Mouse (Mus musculus) CH12.LX (cell line): ENCODE results near the gene Aoc3.
A peak's percentile ranks its signal among the peaks of the same experiment; 100 is the strongest.

Experiments
- CTCF ChIP-seq, 2 experiments: IDR thresholded peaks in 1 of 2; conservative IDR thresholded peaks in 1 of 2; 2 replicates each; pipeline ENCODE4 v1.5.1; 2011 to 2012; ENCODE audit warnings: low read depth in 2 of 2, low read length in 2 of 2, improper control_type of control experiment in 1 of 2, inconsistent platforms in 1 of 2, mild to moderate bottlenecking in 1 of 2, moderate library complexity in 1 of 2
- EP300 ChIP-seq: IDR thresholded peaks from 2 replicates; pipeline ENCODE4 v1.6.1; 2011; ENCODE audit warnings: low read length, improper control_type of control experiment
- MYC ChIP-seq: IDR thresholded peaks from 2 replicates; pipeline ENCODE4 v1.6.1; 2011; ENCODE audit warnings: low read depth, mild to moderate bottlenecking, improper control_type of control experiment, low read length
- POLR2A ChIP-seq: IDR thresholded peaks from 2 replicates; pipeline ENCODE4 v1.6.1; 2011; ENCODE audit warnings: low read depth, mild to moderate bottlenecking, improper control_type of control experiment, low read length
- RCOR1 ChIP-seq: conservative IDR thresholded peaks from 2 replicates; pipeline ENCODE4 v1.6.1; 2012; ENCODE audit warnings: low read depth, mild to moderate bottlenecking, inconsistent platforms, low read length, improper control_type of control experiment
- SMC3 ChIP-seq: IDR thresholded peaks from 2 replicates; pipeline ENCODE4 v1.6.1; 2011; ENCODE audit warnings: low read depth, low read length, improper control_type of control experiment
- UBTF ChIP-seq: IDR thresholded peaks from 2 replicates; pipeline ENCODE4 v1.6.1; 2012; ENCODE audit warnings: low read depth, mild to moderate bottlenecking, inconsistent platforms, low read length, improper control_type of control experiment, moderate library complexity
- ZC3H11A ChIP-seq: IDR thresholded peaks from 2 replicates; pipeline ENCODE4 v1.6.1; 2012; ENCODE audit warnings: low read depth, mild to moderate bottlenecking, inconsistent platforms, low read length, improper control_type of control experiment

DNA sequence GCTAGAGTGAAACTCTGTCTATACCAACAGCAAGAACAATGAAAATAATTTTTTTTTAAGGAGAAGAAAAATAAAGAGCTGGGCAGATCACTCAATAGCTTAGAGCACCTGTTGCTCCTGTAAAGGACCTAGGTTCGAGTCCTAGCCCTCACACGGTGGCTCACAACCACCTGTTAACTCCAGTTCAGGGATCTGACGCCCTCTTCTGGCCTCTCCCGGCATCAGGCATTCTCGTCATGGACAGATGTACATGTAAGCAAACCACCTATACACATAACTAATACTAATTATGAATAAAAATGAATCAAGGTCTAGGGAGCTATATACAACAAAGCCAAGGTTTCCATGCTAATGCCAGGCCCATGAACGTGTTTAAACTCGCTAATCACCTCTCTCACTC, 29.5 kb upstream of the Aoc3 start:
- TF ChIP-seq ZC3H11A (no peak), MYC (no peak), RCOR1 (no peak), CTCF (conservative IDR thresholded peaks at IDR 0.05 in 1 of 2, IDR thresholded peaks at IDR 0.05 in 1 of 2; ENCODE audit: low read depth in 2 of 2, low read length in 2 of 2) (peak; percentile 30 to 50; a peak in 3 of 4 replicates), POLR2A (no peak), UBTF (no peak), EP300 (no peak), SMC3 (no peak)
